Mouse (Mus musculus): ENCODE measurements around the gene Vgll4. TPM values are rescaled to one million over a fixed set of nuclear protein-coding genes. Genes with fewer than 3 reads are reported as not detected.

Vgll4 gene
- polyA plus RNA-seq, 1 experiment from 2014 or later = 51.6 TPM

DNA sequence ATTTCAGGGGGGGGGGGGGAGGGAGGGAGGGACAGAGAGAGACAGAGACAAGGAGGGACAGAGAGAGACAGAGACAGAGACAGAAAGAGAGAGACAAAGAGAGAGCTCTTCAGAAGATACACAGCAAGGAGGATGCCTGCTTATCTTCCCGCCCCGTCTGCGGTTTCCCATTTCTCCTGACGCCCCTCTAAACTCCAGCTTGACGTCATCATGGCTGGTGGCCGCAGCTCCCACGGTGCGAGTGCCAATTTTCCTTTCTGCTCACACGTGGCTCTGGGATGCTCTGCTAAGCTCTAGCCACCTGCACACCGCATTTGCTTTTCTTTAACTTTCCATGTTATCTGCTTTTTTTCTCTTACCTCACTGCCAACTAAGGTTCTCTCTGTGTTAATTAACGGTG is 151.8 kb downstream of the Vgll4 start:
- 20% methylated on average over 11 of the region's 11 CpGs for WGBS (ENCODE audit: insufficient replicate concordance)
- H3K27me3 ChIP-seq (ENCODE audit: control insufficient read depth, insufficient read depth, low read length) = no peaks in the 10 kb centered on the region
- H3K36me3 ChIP-seq (ENCODE audit: control insufficient read depth, insufficient read depth, low read length) = no peaks in the 10 kb centered on the region
- no peak overlapping the region for H3K4me3 ChIP-seq (ENCODE audit: low read depth, low read length)
- peaks cover 3% of the 10 kb centered on the region; the same call in 1 of the 2 replicates for H3K9me3 ChIP-seq (replicated peaks; ENCODE audit: control insufficient read depth, low read length)
- no peak for ATAC-seq (replicated peaks; ENCODE audit: insufficient number of reproducible peaks, low FRiP score, low TSS enrichment)
- H3K9ac ChIP-seq (ENCODE audit: low read depth, low read length) = 0 out of 2 replicates have a peak overlapping the region, but pooled peaks have one; percentile 16
- H3K4me1 ChIP-seq (ENCODE audit: control insufficient read depth, insufficient read depth, low read length) = peaks cover 46% of the 10 kb centered on the region
- peak overlapping the region; percentile 47 for H3K27ac ChIP-seq (ENCODE audit: low read depth, low read length)
- H3K4me2 ChIP-seq = no peak overlapping the region

DNA sequence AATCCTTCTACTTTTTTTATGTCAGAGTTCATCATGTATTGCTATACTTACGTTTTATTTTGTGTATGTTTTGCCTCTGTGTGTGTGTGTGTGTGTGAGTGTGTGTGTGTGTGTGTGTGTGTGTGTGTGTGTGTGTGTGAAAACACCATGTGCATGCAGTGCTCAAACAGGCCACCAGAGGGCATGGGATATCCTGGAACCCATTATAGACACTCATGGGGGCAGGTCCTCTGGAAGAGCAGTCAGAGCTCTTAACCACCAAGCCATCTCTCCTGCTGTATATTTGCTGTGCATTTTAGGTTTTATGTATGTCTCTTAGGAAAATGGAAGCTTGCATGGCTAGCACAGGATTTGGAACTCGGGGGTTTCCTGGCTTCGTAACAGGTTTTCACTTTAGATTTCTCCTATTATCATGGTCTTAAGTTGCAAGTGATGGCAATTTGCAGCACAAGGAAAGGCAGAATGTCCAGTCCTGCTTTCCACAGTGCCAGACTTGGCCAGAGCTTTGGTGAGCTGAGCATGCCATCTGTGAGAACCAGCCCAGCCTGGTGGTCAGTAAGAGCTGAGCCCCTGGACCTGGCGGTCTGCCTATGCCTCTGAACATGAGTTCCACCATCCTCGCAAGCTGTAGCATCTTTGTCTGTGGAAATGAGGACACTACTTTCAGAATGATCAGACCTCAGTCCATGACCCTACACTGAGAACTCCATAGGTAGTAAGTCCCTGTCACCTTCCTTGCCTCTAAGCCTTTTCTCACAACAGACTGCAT is 154.7 kb downstream of the Vgll4 start:
- Histone ChIP-seq H3K9ac (ENCODE audit: low read depth, low read length) (no peak overlapping the region), H3K27ac (ENCODE audit: low read depth, low read length) (no peak overlapping the region), H3K4me3 (ENCODE audit: low read depth, low read length) (no peak overlapping the region), H3K4me1 (ENCODE audit: control insufficient read depth, insufficient read depth, low read length) (peaks cover 30% of the 10 kb centered on the region), H3K4me2 (no peak overlapping the region), H3K9me3 (replicated peaks; ENCODE audit: control insufficient read depth, low read length) (no peaks in the 10 kb centered on the region), H3K27me3 (ENCODE audit: control insufficient read depth, insufficient read depth, low read length) (no peaks in the 10 kb centered on the region), H3K36me3 (ENCODE audit: control insufficient read depth, insufficient read depth, low read length) (no peaks in the 10 kb centered on the region)
- 88% methylated on average over 5 of the region's 5 CpGs for WGBS (ENCODE audit: insufficient replicate concordance)
- ATAC-seq (replicated peaks; ENCODE audit: insufficient number of reproducible peaks, low FRiP score, low TSS enrichment) = no peak

DNA sequence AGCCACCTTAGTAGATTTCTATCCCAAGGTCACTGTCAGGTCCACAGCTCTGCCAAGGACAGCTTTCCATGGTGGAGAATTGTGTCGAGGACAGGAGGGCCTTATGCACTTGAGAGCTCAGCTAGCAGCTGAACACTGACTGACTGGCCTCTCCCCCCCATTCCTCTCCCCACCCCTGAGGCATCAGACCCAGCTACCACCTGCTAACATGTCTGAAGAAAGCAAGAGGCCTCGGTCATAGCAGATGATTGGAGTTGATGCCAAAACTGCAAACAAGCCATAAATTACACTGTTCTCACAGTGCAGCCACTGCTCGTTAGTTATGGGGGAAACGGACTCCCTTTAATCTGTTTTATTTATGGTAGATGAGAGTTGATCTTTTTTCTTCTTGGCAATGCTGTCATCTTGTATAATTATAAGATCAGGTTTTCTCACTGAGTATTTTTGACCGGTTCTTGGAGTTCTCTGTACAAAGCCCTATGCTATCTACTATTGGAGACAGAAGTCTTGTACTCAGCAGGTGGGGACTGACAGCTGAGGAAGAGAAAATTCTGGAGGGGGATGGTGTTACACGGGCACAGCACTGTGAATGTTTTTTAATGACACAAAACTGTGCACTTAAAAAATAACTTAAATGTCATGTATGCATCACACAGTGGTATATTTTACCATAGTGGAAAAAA is 155.5 kb downstream of the Vgll4 start:
- H3K36me3 ChIP-seq (ENCODE audit: control insufficient read depth, insufficient read depth, low read length) = no peaks in the 10 kb centered on the region
- H3K4me1 ChIP-seq (ENCODE audit: control insufficient read depth, insufficient read depth, low read length) = peaks cover 24% of the 10 kb centered on the region
- H3K27ac ChIP-seq (ENCODE audit: low read depth, low read length) = no peak overlapping the region
- no peak overlapping the region for H3K4me3 ChIP-seq (ENCODE audit: low read depth, low read length)
- no peak overlapping the region for H3K4me2 ChIP-seq
- H3K9ac ChIP-seq (ENCODE audit: low read depth, low read length) = no peak overlapping the region
- H3K9me3 ChIP-seq (replicated peaks; ENCODE audit: control insufficient read depth, low read length) = no peaks in the 10 kb centered on the region
- no peaks in the 10 kb centered on the region for H3K27me3 ChIP-seq (ENCODE audit: control insufficient read depth, insufficient read depth, low read length)
- no peak for ATAC-seq (replicated peaks; ENCODE audit: insufficient number of reproducible peaks, low FRiP score, low TSS enrichment)
- WGBS (ENCODE audit: insufficient replicate concordance) = 75% methylated on average over 6 of the region's 6 CpGs

DNA sequence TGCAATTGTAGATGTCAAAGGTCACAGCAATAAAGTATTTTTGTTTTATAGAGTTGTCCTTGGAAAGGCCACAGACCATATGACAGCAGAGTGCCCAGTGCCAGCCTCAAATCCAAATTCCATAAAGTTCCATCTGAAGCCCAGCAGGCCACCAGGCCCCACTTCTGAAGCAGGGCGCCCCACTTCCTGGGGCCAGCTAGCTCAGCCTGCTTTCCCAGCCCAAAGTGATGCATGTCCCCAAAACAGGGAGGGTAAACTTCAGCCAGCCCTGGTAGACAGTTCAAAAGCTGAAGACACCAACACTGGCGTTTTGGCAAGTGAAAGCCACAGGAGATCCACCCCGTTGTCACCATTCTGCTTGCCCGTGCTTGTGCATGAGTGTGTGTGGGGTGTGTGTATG is 157.0 kb downstream of the Vgll4 start:
- H3K27ac ChIP-seq (ENCODE audit: low read depth, low read length) = no peak overlapping the region
- no peak overlapping the region for H3K4me3 ChIP-seq (ENCODE audit: low read depth, low read length)
- no peaks in the 10 kb centered on the region for H3K27me3 ChIP-seq (ENCODE audit: control insufficient read depth, insufficient read depth, low read length)
- no peaks in the 10 kb centered on the region for H3K36me3 ChIP-seq (ENCODE audit: control insufficient read depth, insufficient read depth, low read length)
- peaks cover 14% of the 10 kb centered on the region for H3K4me1 ChIP-seq (ENCODE audit: control insufficient read depth, insufficient read depth, low read length)
- no peak overlapping the region for H3K4me2 ChIP-seq
- H3K9me3 ChIP-seq (replicated peaks; ENCODE audit: control insufficient read depth, low read length) = no peaks in the 10 kb centered on the region
- 79% methylated on average over 4 of the region's 4 CpGs for whole genome bisulfite sequencing (ENCODE audit: insufficient replicate concordance)
- ATAC-seq (replicated peaks; ENCODE audit: insufficient number of reproducible peaks, low FRiP score, low TSS enrichment) = no peak
- H3K9ac ChIP-seq (ENCODE audit: low read depth, low read length) = no peak overlapping the region

DNA sequence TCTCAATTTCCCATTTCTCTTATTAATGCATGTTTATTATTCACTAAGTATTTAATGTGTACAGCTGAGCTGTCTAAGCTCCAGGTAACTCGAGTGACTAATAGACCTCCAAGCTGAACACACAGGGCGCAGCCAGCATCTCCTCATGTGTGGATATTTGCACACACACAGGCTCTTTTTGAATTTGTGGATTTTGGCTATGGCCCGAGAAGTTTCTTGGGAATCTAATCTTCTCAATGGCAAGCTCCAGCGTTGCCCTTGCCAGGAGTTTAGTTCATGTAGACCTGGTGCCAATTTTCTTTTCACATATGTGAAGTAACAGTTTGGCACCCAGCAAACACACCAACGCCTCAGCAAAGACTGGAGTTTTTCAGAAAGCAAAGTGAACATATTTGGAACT is 157.5 kb downstream of the Vgll4 start:
- Histone ChIP-seq H3K4me1 (ENCODE audit: control insufficient read depth, insufficient read depth, low read length) (peaks cover 9% of the 10 kb centered on the region), H3K9me3 (replicated peaks; ENCODE audit: control insufficient read depth, low read length) (no peaks in the 10 kb centered on the region), H3K4me3 (ENCODE audit: low read depth, low read length) (no peak overlapping the region), H3K27me3 (ENCODE audit: control insufficient read depth, insufficient read depth, low read length) (no peaks in the 10 kb centered on the region), H3K27ac (ENCODE audit: low read depth, low read length) (no peak overlapping the region), H3K36me3 (ENCODE audit: control insufficient read depth, insufficient read depth, low read length) (no peaks in the 10 kb centered on the region), H3K4me2 (no peak overlapping the region), H3K9ac (ENCODE audit: low read depth, low read length) (no peak overlapping the region)
- no peak for ATAC-seq (replicated peaks; ENCODE audit: insufficient number of reproducible peaks, low FRiP score, low TSS enrichment)
- 78% methylated on average over 5 of the region's 5 CpGs for WGBS (ENCODE audit: insufficient replicate concordance)

Other genes starting within 250 kb of the Vgll4 start
- gene Tamm41, start 67.9 kb upstream of the Vgll4 start, polyA plus RNA-seq (2014; fragmentation: Nextera tagmentation; extraction: Ambion mirVana) = 40.9 and 45.0 TPM in 2 replicates
- gene Syn2, start 164.9 kb upstream of the Vgll4 start, polyA plus RNA-seq (2014; fragmentation: Nextera tagmentation; extraction: Ambion mirVana) = 0.99 and 1.1 TPM in 2 replicates

Data from heart, embryonic 11.5 days (tissue).